Comparison of ENCODE assay signal across 34 mouse cellular contexts in genomic region chr7:43789295-43789694, GRCm38 (mm10). TPM values are rescaled to one million over a fixed set of nuclear protein-coding genes. Genes with fewer than 3 reads are reported as not detected.
DNase-seq lines count a peak whose midpoint lies in the region; ATAC-seq and TF ChIP-seq lines count a peak whose summit lies in the region.
"Had no signal": no experiment of that assay in that cellular context is flagged by ENCODE, and none has a peak within 500 bp of the region (broad histone marks: within the 10 kb centered on the region; RNA-seq: fewer than 3 reads in every experiment).

No protein-coding gene starts in this region.

- no peaks in the 10 kb centered on the region for H3K4me1 ChIP-seq in intestine, postnatal 0 days (replicated peaks; ENCODE audit: control insufficient read depth, insufficient read depth, low read length)
- H3K4me1 ChIP-seq in intestine, embryonic 15.5 days (replicated peaks), result no peaks in the 10 kb centered on the region
- no peaks in the 10 kb centered on the region for H3K4me1 ChIP-seq in lung, postnatal 0 days (ENCODE audit: insufficient read depth, low read depth, low read length)
- peaks cover 24% of the 10 kb centered on the region for H3K4me1 ChIP-seq in E14TG2a.4 (replicated peaks; ENCODE audit: low read depth, low read length)
- H3K4me1 ChIP-seq: embryonic facial prominence, embryonic 10.5 days; forebrain, embryonic 10.5 days; heart, embryonic 15.5 days; limb, embryonic 12.5 days; liver, embryonic 12.5 days; lung, embryonic 15.5 days had no signal

- H3K27me3 ChIP-seq in intestine, postnatal 0 days (replicated peaks; ENCODE audit: control insufficient read depth, insufficient read depth, low read length), result no peaks in the 10 kb centered on the region
- no peaks in the 10 kb centered on the region for H3K27me3 ChIP-seq in intestine, embryonic 15.5 days (replicated peaks)
- H3K27me3 ChIP-seq in lung, postnatal 0 days (replicated peaks; ENCODE audit: insufficient read depth, low read length), result no peaks in the 10 kb centered on the region
- H3K27me3 ChIP-seq in E14TG2a.4 (ENCODE audit: insufficient read depth, low read length), result peaks cover 11% of the 10 kb centered on the region
- H3K27me3 ChIP-seq: Patski had no signal

- no peaks in the 10 kb centered on the region for H3K36me3 ChIP-seq in intestine, postnatal 0 days (ENCODE audit: control insufficient read depth, insufficient read depth)
- H3K36me3 ChIP-seq in intestine, embryonic 15.5 days, result no peaks in the 10 kb centered on the region
- H3K36me3 ChIP-seq in lung, postnatal 0 days (ENCODE audit: insufficient read depth, low read length), result no peaks in the 10 kb centered on the region
- H3K36me3 ChIP-seq in E14TG2a.4 (ENCODE audit: insufficient read depth, low read length), result no peaks in the 10 kb centered on the region
- H3K36me3 ChIP-seq: embryonic facial prominence, embryonic 10.5 days; forebrain, embryonic 10.5 days; heart, embryonic 15.5 days; limb, embryonic 12.5 days; liver, embryonic 12.5 days; lung, embryonic 15.5 days had no signal

- 58% methylated on average over 2 of the region's 2 CpGs for WGBS in intestine, postnatal 0 days
- WGBS in intestine, embryonic 15.5 days, result 71% methylated on average over 2 of the region's 2 CpGs
- 41% methylated on average over 2 of the region's 2 CpGs for WGBS in lung, postnatal 0 days

- H3K27ac ChIP-seq in intestine, postnatal 0 days (ENCODE audit: low read depth, low read length), result no peak overlapping the region
- no peak overlapping the region for H3K27ac ChIP-seq in intestine, embryonic 15.5 days
- no peak overlapping the region for H3K27ac ChIP-seq in lung, postnatal 0 days (ENCODE audit: low read length)
- H3K27ac ChIP-seq: embryonic facial prominence, embryonic 10.5 days; forebrain, embryonic 10.5 days; heart, embryonic 15.5 days; limb, embryonic 12.5 days; liver, embryonic 12.5 days; lung, embryonic 15.5 days; macrophage had no signal

- no peak for ATAC-seq in intestine, postnatal 0 days
- no peak for ATAC-seq in intestine, embryonic 15.5 days
- ATAC-seq in lung, postnatal 0 days, result no peak
- ATAC-seq in monocyte, adult 5-6 weeks (replicated peaks; ENCODE audit: insufficient number of reproducible peaks, low FRiP score, low TSS enrichment, poor library complexity, severe bottlenecking), result no peak
- ATAC-seq: forebrain, postnatal 0 days; hindbrain, embryonic 16.5 days; liver, embryonic 12.5 days; midbrain, embryonic 16.5 days; Patski had no signal

- H3K4me2 ChIP-seq in intestine, postnatal 0 days (replicated peaks; ENCODE audit: low read depth), result no peak overlapping the region
- no peak overlapping the region for H3K4me2 ChIP-seq in intestine, embryonic 15.5 days (replicated peaks)
- no peak overlapping the region for H3K4me2 ChIP-seq in lung, postnatal 0 days (replicated peaks; ENCODE audit: low read depth, low read length)
- H3K4me2 ChIP-seq: heart, embryonic 15.5 days; limb, embryonic 12.5 days; liver, embryonic 12.5 days; lung, embryonic 15.5 days had no signal

- TF ChIP-seq EP300 in lung, postnatal 0 days (IDR thresholded peaks at IDR 0.05), result no peak

- H3K9ac ChIP-seq in intestine, postnatal 0 days (ENCODE audit: low read depth, low read length), result no peak overlapping the region
- no peak overlapping the region for H3K9ac ChIP-seq in intestine, embryonic 15.5 days
- no peak overlapping the region for H3K9ac ChIP-seq in lung, postnatal 0 days (replicated peaks; ENCODE audit: low read depth)
- H3K9ac ChIP-seq: forebrain, postnatal 0 days; heart, embryonic 15.5 days; limb, embryonic 12.5 days; liver, embryonic 12.5 days; lung, embryonic 15.5 days had no signal

- H3K4me3 ChIP-seq in intestine, postnatal 0 days (ENCODE audit: low read depth, low read length), result no peak overlapping the region
- H3K4me3 ChIP-seq in intestine, embryonic 15.5 days (replicated peaks), result no peak overlapping the region
- no peak overlapping the region for H3K4me3 ChIP-seq in lung, postnatal 0 days (ENCODE audit: low read depth, low read length)
- H3K4me3 ChIP-seq in E14TG2a.4 (replicated peaks; ENCODE audit: low read length), result no peak overlapping the region
- H3K4me3 ChIP-seq: embryonic facial prominence, embryonic 10.5 days; forebrain, embryonic 10.5 days; heart, embryonic 15.5 days; limb, embryonic 12.5 days; liver, embryonic 12.5 days; lung, embryonic 15.5 days had no signal

- DNase-seq in lung, postnatal 0 days (ENCODE audit: low spot score), result no peak
- no peak for DNase-seq in lung, postnatal 10 days
- DNase-seq in neural tube, embryonic 10.5 days (ENCODE audit: extremely low spot score, low spot score), result no peak
- DNase-seq: adrenal gland, postnatal 36 days; cerebellum, adult 11-12 months; cerebellum, postnatal 10 days; forebrain, postnatal 0 days; gastrocnemius, postnatal 36 days; kidney, adult 11 months; right cerebral cortex, postnatal 14 days had no signal

- H3K9me3 ChIP-seq in intestine, postnatal 0 days (ENCODE audit: control insufficient read depth), result no peaks in the 10 kb centered on the region
- H3K9me3 ChIP-seq in intestine, embryonic 15.5 days, result no peaks in the 10 kb centered on the region
- H3K9me3 ChIP-seq in lung, postnatal 0 days (ENCODE audit: low read length), result no peaks in the 10 kb centered on the region
- H3K9me3 ChIP-seq in E14TG2a.4 (ENCODE audit: low read length), result no peaks in the 10 kb centered on the region
- H3K9me3 ChIP-seq: embryonic facial prominence, embryonic 10.5 days; forebrain, embryonic 10.5 days; heart, embryonic 15.5 days; limb, embryonic 12.5 days; liver, embryonic 12.5 days; lung, embryonic 15.5 days had no signal

- 0 out of 2 replicates have a peak, but pooled peaks have one; percentile 22 for TF ChIP-seq CTCF in intestine, postnatal 0 days (IDR thresholded peaks at IDR 0.05; ENCODE audit: low read depth)
- peak; percentile 28; the same call in 1 of the 2 replicates for TF ChIP-seq CTCF in lung, postnatal 0 days (IDR thresholded peaks at IDR 0.05)
- TF ChIP-seq CTCF in E14TG2a.4 (conservative IDR thresholded peaks at IDR 0.05; ENCODE audit: low read length), result 0 out of 2 replicates have a peak, but pooled peaks have one; percentile 9

RNA-seq across cellular contexts. Expression of gene Klk9, which starts 2.4 kb away (rescaled TPM):
- polyA plus RNA-seq in intestine, postnatal 0 days (2015; fragmentation: Nextera tagmentation; extraction: Ambion mirVana), result not detected in 2 replicates
- polyA plus RNA-seq in intestine, embryonic 15.5 days (2015; fragmentation: Nextera tagmentation; extraction: Ambion mirVana), result not detected in 2 replicates
- polyA plus RNA-seq in lung, postnatal 0 days (2015; fragmentation: Nextera tagmentation; extraction: Ambion mirVana), result 0.15 and 0.25 TPM in 2 replicates
- not detected in 3 replicates for total RNA-seq in monocyte, adult 5-6 weeks (2017)
- total RNA-seq: adrenal gland, adult 18-20 months; adrenal gland, postnatal 36 days; forebrain, postnatal 0 days; gastrocnemius, postnatal 36 days; heart, adult 8-10 months; hematopoietic stem cell, adult 5-6 weeks; layer of hippocampus, postnatal 10 days; left cerebral cortex, postnatal 10 days had no signal
- polyA plus RNA-seq: cortical plate, adult 2 months; forebrain, embryonic 10.5 days; forebrain, postnatal 0 days; heart, embryonic 15.5 days; kidney, embryonic 16.5 days; large intestine, adult 2 months; liver, embryonic 12.5 days; macrophage; Patski had no signal

RNA-seq across cellular contexts. Expression of gene Klk8, which starts 8.1 kb away (rescaled TPM):
- 3.0 and 3.5 TPM in 2 replicates for polyA plus RNA-seq in intestine, postnatal 0 days (2015; fragmentation: Nextera tagmentation; extraction: Ambion mirVana)
- 14.5 and 15.1 TPM in 2 replicates for polyA plus RNA-seq in intestine, embryonic 15.5 days (2015; fragmentation: Nextera tagmentation; extraction: Ambion mirVana)
- 41.9 and 47.1 TPM in 2 replicates for polyA plus RNA-seq in lung, postnatal 0 days (2015; fragmentation: Nextera tagmentation; extraction: Ambion mirVana)
- 4.4 to 5.0 TPM in 2 of 3 replicates, not detected in the other for total RNA-seq in monocyte, adult 5-6 weeks (2017)
- polyA plus RNA-seq: macrophage, Patski had no signal

RNA-seq across cellular contexts. Expression of gene Klk10, which starts 8.5 kb away (rescaled TPM):
- polyA plus RNA-seq in intestine, postnatal 0 days (2015; fragmentation: Nextera tagmentation; extraction: Ambion mirVana), result 0.33 TPM in 1 of 2 replicates, not detected in the other
- 3.0 and 3.4 TPM in 2 replicates for polyA plus RNA-seq in intestine, embryonic 15.5 days (2015; fragmentation: Nextera tagmentation; extraction: Ambion mirVana)
- polyA plus RNA-seq in lung, postnatal 0 days (2015; fragmentation: Nextera tagmentation; extraction: Ambion mirVana), result 2.6 and 4.2 TPM in 2 replicates
- total RNA-seq in monocyte, adult 5-6 weeks (2017), result not detected in 3 replicates
- total RNA-seq: forebrain, postnatal 0 days; gastrocnemius, postnatal 36 days; hematopoietic stem cell, adult 5-6 weeks; left cerebral cortex, postnatal 10 days had no signal
- polyA plus RNA-seq: liver, embryonic 12.5 days; macrophage; Patski had no signal

RNA-seq across cellular contexts. Expression of gene Klk11, which starts 14.9 kb away (rescaled TPM):
- 0.21 TPM in 1 of 2 replicates, not detected in the other for polyA plus RNA-seq in intestine, postnatal 0 days (2015; fragmentation: Nextera tagmentation; extraction: Ambion mirVana)
- polyA plus RNA-seq in intestine, embryonic 15.5 days (2015; fragmentation: Nextera tagmentation; extraction: Ambion mirVana), result 0.46 and 0.58 TPM in 2 replicates
- 1.2 and 1.3 TPM in 2 replicates for polyA plus RNA-seq in lung, postnatal 0 days (2015; fragmentation: Nextera tagmentation; extraction: Ambion mirVana)
- total RNA-seq in monocyte, adult 5-6 weeks (2017), result not detected in 3 replicates
- total RNA-seq: adrenal gland, adult 18-20 months; adrenal gland, postnatal 36 days; forebrain, postnatal 0 days; hematopoietic stem cell, adult 5-6 weeks; layer of hippocampus, postnatal 10 days; left cerebral cortex, postnatal 10 days had no signal
- polyA plus RNA-seq: cortical plate, adult 2 months; hindbrain, embryonic 16.5 days; kidney, embryonic 16.5 days; large intestine, adult 2 months; limb, embryonic 12.5 days; liver, embryonic 12.5 days; macrophage; midbrain, embryonic 16.5 days; Patski had no signal

RNA-seq across cellular contexts. Expression of gene Klk12, which starts 20.6 kb away (rescaled TPM):
- polyA plus RNA-seq in intestine, postnatal 0 days (2015; fragmentation: Nextera tagmentation; extraction: Ambion mirVana), result not detected in 2 replicates
- polyA plus RNA-seq in intestine, embryonic 15.5 days (2015; fragmentation: Nextera tagmentation; extraction: Ambion mirVana), result not detected in 2 replicates
- not detected in 2 replicates for polyA plus RNA-seq in lung, postnatal 0 days (2015; fragmentation: Nextera tagmentation; extraction: Ambion mirVana)
- total RNA-seq in monocyte, adult 5-6 weeks (2017), result not detected in 3 replicates
- total RNA-seq: adrenal gland, adult 18-20 months; adrenal gland, postnatal 36 days; ES-E14; forebrain, postnatal 0 days; gastrocnemius, postnatal 36 days; heart, adult 8-10 months; hematopoietic stem cell, adult 5-6 weeks; layer of hippocampus, postnatal 10 days; left cerebral cortex, postnatal 10 days had no signal
- polyA plus RNA-seq: cortical plate, adult 2 months; embryonic facial prominence, embryonic 10.5 days; forebrain, embryonic 10.5 days; forebrain, postnatal 0 days; heart, embryonic 15.5 days; hindbrain, embryonic 16.5 days; kidney, embryonic 16.5 days; large intestine, adult 2 months; limb, embryonic 12.5 days; liver, embryonic 12.5 days; lung, embryonic 15.5 days; macrophage; midbrain, embryonic 16.5 days; Patski; thymus, postnatal 0 days had no signal
